Mouse (Mus musculus) ES-Bruce4 (cell line): ENCODE measurements around the gene Notch2. TPM values are rescaled to one million over a fixed set of nuclear protein-coding genes. Genes with fewer than 3 reads are reported as not detected.

Experiments
- H3K27ac ChIP-seq: 2 replicates; pipeline ENCODE4 v1.5.1; 2012; ENCODE audit warnings: low read length, inconsistent platforms; ENCODE audit not compliant: insufficient read depth
- H3K27me3 ChIP-seq: 2 replicates; pipeline ENCODE4 v1.6.1; 2012; ENCODE audit warnings: mild to moderate bottlenecking, low read length, inconsistent platforms; ENCODE audit not compliant: control insufficient read depth, poor library complexity, insufficient read depth, severe bottlenecking
- H3K36me3 ChIP-seq: 2 replicates; pipeline ENCODE4 v1.6.1; 2012; ENCODE audit warnings: inconsistent platforms, mild to moderate bottlenecking, low read length, moderate library complexity; ENCODE audit not compliant: control insufficient read depth, poor library complexity, insufficient read depth, severe bottlenecking
- H3K4me1 ChIP-seq: one replicate; pipeline ENCODE4 v1.8.1; 2011; ENCODE audit warnings: low read length; ENCODE audit not compliant: control insufficient read depth, insufficient read depth
- H3K4me3 ChIP-seq: 2 replicates; pipeline ENCODE4 v1.5.1; 2011; ENCODE audit warnings: low read depth, mild to moderate bottlenecking, low read length
- H3K9ac ChIP-seq: 2 replicates; pipeline ENCODE4 v1.6.1; 2012; ENCODE audit warnings: low read depth, mild to moderate bottlenecking, inconsistent platforms; ENCODE audit not compliant: poor library complexity, severe bottlenecking
- H3K9me3 ChIP-seq: replicated peaks from 2 replicates; pipeline ENCODE4 v1.6.1; 2012; ENCODE audit warnings: mild to moderate bottlenecking, low read length, inconsistent platforms; ENCODE audit not compliant: control insufficient read depth, poor library complexity, insufficient read depth, severe bottlenecking
- CTCF ChIP-seq: IDR thresholded peaks from one replicate; pipeline ENCODE4 v1.8.1; 2011; ENCODE audit warnings: low read depth, low read length
- EP300 ChIP-seq: IDR thresholded peaks from 2 replicates; pipeline ENCODE4 v1.6.1; 2011; ENCODE audit warnings: low read depth, low read length; ENCODE audit not compliant: insufficient read depth
- POLR2A ChIP-seq: IDR thresholded peaks from one replicate; pipeline ENCODE4 v1.8.1; 2011; ENCODE audit warnings: low read length; ENCODE audit not compliant: insufficient read depth
- polyA plus RNA-seq: library from polyadenylated mRNA; stranded (reverse); fragments of >200 nt; gene quantifications from 2 replicates; pipeline ENCODE4 v1.2.4, GENCODE M21; 2011; ENCODE audit warnings: low read depth; ENCODE audit not compliant: missing spikeins, insufficient read depth, insufficient read length

Gene Notch2
- polyA plus RNA-seq, 1 experiment: 23.2 TPM

GRCm38 (mm10) chr3:98061661-98062330, 48.5 kb downstream of the Notch2 start:
- Histone ChIP-seq H3K9me3 (no peaks in the 10 kb centered on the region), H3K4me1 (no peaks in the 10 kb centered on the region), H3K9ac (no peak overlapping the region), H3K4me3 (no peak overlapping the region), H3K27ac (no peak overlapping the region), H3K27me3 (no peaks in the 10 kb centered on the region), H3K36me3 (no peaks in the 10 kb centered on the region)
- TF ChIP-seq CTCF: no peak
- no peak for TF ChIP-seq POLR2A
- no peak for TF ChIP-seq EP300

GRCm38 (mm10) chr3:98062591-98063185, 49.4 kb downstream of the Notch2 start:
- no peak overlapping the region for H3K9ac ChIP-seq
- no peaks in the 10 kb centered on the region for H3K27me3 ChIP-seq
- TF ChIP-seq CTCF: no peak
- no peak for TF ChIP-seq EP300
- TF ChIP-seq POLR2A: no peak
- H3K36me3 ChIP-seq: no peaks in the 10 kb centered on the region
- no peak overlapping the region for H3K4me3 ChIP-seq
- H3K4me1 ChIP-seq: no peaks in the 10 kb centered on the region
- H3K27ac ChIP-seq: no peak overlapping the region
- no peaks in the 10 kb centered on the region for H3K9me3 ChIP-seq

GRCm38 (mm10) chr3:98063186-98063771, 50.0 kb downstream of the Notch2 start:
- no peak overlapping the region for H3K27ac ChIP-seq
- H3K4me3 ChIP-seq: no peak overlapping the region
- H3K27me3 ChIP-seq: no peaks in the 10 kb centered on the region
- H3K9ac ChIP-seq: no peak overlapping the region
- H3K4me1 ChIP-seq: no peaks in the 10 kb centered on the region
- TF ChIP-seq CTCF (no peak), EP300 (no peak), POLR2A (no peak)
- no peaks in the 10 kb centered on the region for H3K36me3 ChIP-seq
- H3K9me3 ChIP-seq: no peaks in the 10 kb centered on the region

GRCm38 (mm10) chr3:98063833-98064232, 50.5 kb downstream of the Notch2 start:
- H3K4me1 ChIP-seq: no peaks in the 10 kb centered on the region
- H3K27ac ChIP-seq: no peak overlapping the region
- no peak overlapping the region for H3K4me3 ChIP-seq
- no peak for TF ChIP-seq EP300
- no peak for TF ChIP-seq CTCF
- no peak for TF ChIP-seq POLR2A
- no peaks in the 10 kb centered on the region for H3K36me3 ChIP-seq
- H3K27me3 ChIP-seq: no peaks in the 10 kb centered on the region
- H3K9me3 ChIP-seq: no peaks in the 10 kb centered on the region
- H3K9ac ChIP-seq: no peak overlapping the region

- no peak overlapping the region for H3K4me3 ChIP-seq
- TF ChIP-seq POLR2A: no peak
- H3K4me1 ChIP-seq: no peaks in the 10 kb centered on the region
- H3K27ac ChIP-seq: no peak overlapping the region
- H3K27me3 ChIP-seq: no peaks in the 10 kb centered on the region
- no peak overlapping the region for H3K9ac ChIP-seq
- no peaks in the 10 kb centered on the region for H3K9me3 ChIP-seq
- no peaks in the 10 kb centered on the region for H3K36me3 ChIP-seq
Measured at GRCm38 (mm10) chr3:98065004-98065403, 51.7 kb downstream of the Notch2 start.

- Histone ChIP-seq H3K27ac (no peak overlapping the region), H3K4me3 (no peak overlapping the region)
Measured at GRCm38 (mm10) chr3:98066434-98066833, 53.1 kb downstream of the Notch2 start.

More at GRCm38 (mm10) chr3:98066434-98066833, 53.1 kb downstream of the Notch2 start:
- Histone ChIP-seq H3K4me1 (no peaks in the 10 kb centered on the region), H3K9ac (no peak overlapping the region), H3K27me3 (no peaks in the 10 kb centered on the region), H3K36me3 (no peaks in the 10 kb centered on the region), H3K9me3 (no peaks in the 10 kb centered on the region)
- TF ChIP-seq CTCF (no peak), EP300 (no peak), POLR2A (no peak)
